7 mouse cellular contexts compared by ENCODE assay signal in the genomic region with DNA sequence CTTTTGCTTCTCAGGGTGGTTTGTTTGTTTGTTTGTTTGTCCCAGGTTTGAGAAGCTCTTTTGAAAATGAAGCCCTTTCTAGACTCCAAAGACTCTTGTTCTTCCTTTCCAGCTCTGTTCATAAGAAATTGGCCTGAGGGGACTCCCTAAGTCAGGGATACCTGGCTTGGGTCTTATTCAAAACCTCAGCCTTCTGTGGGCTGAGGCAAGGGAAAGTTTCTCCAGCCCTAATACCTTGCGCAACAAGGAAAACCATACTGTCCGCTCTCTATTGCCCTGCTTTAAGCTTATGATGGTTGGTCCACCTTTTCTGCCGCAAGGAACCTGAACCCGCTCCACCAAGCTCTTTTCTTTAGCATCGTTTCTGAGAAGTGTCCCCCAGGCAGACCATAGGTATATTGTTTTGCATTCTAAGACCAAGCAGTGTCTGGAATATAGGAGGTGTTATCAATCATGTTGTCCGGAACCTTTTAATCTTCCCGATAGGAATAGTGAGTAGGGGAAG. TPM values are rescaled to one million over a fixed set of nuclear protein-coding genes. Genes with fewer than 3 reads are reported as not detected.
DNase-seq lines count a peak whose midpoint lies in the region; ATAC-seq lines count a peak whose summit lies in the region.

No protein-coding gene starts in this region.

- H3K4me2 ChIP-seq in lung, embryonic 16.5 days (ENCODE audit: low read depth, low read length): peak overlapping the region; percentile 96

- intact Hi-C loops in gastrocnemius, postnatal 14 days (cut with DNase I; ENCODE audit: low total_unique reads): loop anchor here (10.0 kb wide), 1 partner anchor 62 kb away; no protein-coding TSS in a partner anchor

- no peaks in the 10 kb centered on the region for H3K36me3 ChIP-seq in lung, embryonic 16.5 days (ENCODE audit: control insufficient read depth, insufficient read depth, low read length)
- no peaks in the 10 kb centered on the region for H3K36me3 ChIP-seq in macrophage (ENCODE audit: inconsistent target)

- WGBS in lung, embryonic 16.5 days: 69% methylated on average over 7 of the region's 7 CpGs
- WGBS in macrophage (ENCODE audit: missing documents): 67% methylated on average over 7 of the region's 7 CpGs

- peaks cover 35% of the 10 kb centered on the region for H3K79me2 ChIP-seq in macrophage (ENCODE audit: inconsistent target)

- H3K9ac ChIP-seq in lung, embryonic 16.5 days (ENCODE audit: low read length): no peak overlapping the region

- peak overlapping the region; percentile 82 for H3K4me3 ChIP-seq in lung, embryonic 16.5 days (ENCODE audit: low read length)
- peak overlapping the region; percentile 14; the same call in 1 of the 2 replicates for H3K4me3 ChIP-seq in macrophage (ENCODE audit: inconsistent target)

- no peak overlapping the region; the same call in 1 of the 2 replicates for H3K27ac ChIP-seq in lung, embryonic 16.5 days (ENCODE audit: low read length)
- no peak overlapping the region for H3K27ac ChIP-seq in macrophage

- ATAC-seq in lung, embryonic 16.5 days (ENCODE audit: low read depth): no peak
- ATAC-seq in granulocyte monocyte progenitor cell, adult 5-6 weeks (replicated peaks; ENCODE audit: poor library complexity, severe bottlenecking): peak; percentile 20
- ATAC-seq in monocyte, adult 5-6 weeks (replicated peaks; ENCODE audit: insufficient number of reproducible peaks, low FRiP score, low TSS enrichment, poor library complexity, severe bottlenecking): no peak

- H3K4me1 ChIP-seq in lung, embryonic 16.5 days (replicated peaks; ENCODE audit: control insufficient read depth, insufficient read depth, low read length): peaks cover 10% of the 10 kb centered on the region; the same call in 1 of the 2 replicates

- no peaks in the 10 kb centered on the region for H3K9me3 ChIP-seq in lung, embryonic 16.5 days (ENCODE audit: control insufficient read depth, low read length)

- no peaks in the 10 kb centered on the region for H3K27me3 ChIP-seq in lung, embryonic 16.5 days (ENCODE audit: control insufficient read depth, insufficient read depth, low read depth, low read length)

- DNase-seq in lung, postnatal 25 days (ENCODE audit: low spot score): no peak
- no peak for DNase-seq in left cerebral cortex, adult 11 months (ENCODE audit: low spot score)
- no peak for DNase-seq in gastrocnemius, postnatal 14 days

RNA-seq across cellular contexts. Expression of a gene that starts 1.0 kb away (rescaled TPM):
- 9.6 and 10.1 TPM in 2 replicates for polyA plus RNA-seq in lung, embryonic 16.5 days (2015; fragmentation: Nextera tagmentation; extraction: Ambion mirVana)
- 158 and 198 TPM in 2 replicates for total RNA-seq in granulocyte monocyte progenitor cell, adult 5-6 weeks (2014; fragmentation: Nextera tagmentation)
- total RNA-seq in granulocyte monocyte progenitor cell, adult 5-6 weeks (2017): 114 and 119 TPM in 2 replicates
- 100 to 1,000 TPM; 110 to 483 (median 223) TPM for total RNA-seq in macrophage (2018; cell fraction: chromatin; rRNA removed)
- total RNA-seq in macrophage (2018; cell fraction: cytosol; rRNA removed): 10 to 100 TPM; 13.9 to 43.4 (median 26.5) TPM
- total RNA-seq in macrophage (2018; cell fraction: nucleus; rRNA removed): 100 to 1,000 TPM in 20 of 26 experiments, 10 to 100 TPM in 6; 54.8 to 365 (median 115) TPM
- polyA plus RNA-seq in macrophage (2018): 7.6 to 24.2 TPM (median 16.2 TPM) in 3 replicates
- 45.1 to 76.7 TPM (median 48.1 TPM) in 3 replicates for total RNA-seq in monocyte, adult 5-6 weeks (2017)
- 10 to 100 TPM; 10.8 to 14.3 TPM for total RNA-seq in gastrocnemius, postnatal 14 days (2021)
